Mouse (Mus musculus): ENCODE measurements around the gene Fkbp6. TPM values are rescaled to one million over a fixed set of nuclear protein-coding genes. Genes with fewer than 3 reads are reported as not detected.

Fkbp6 gene
- total RNA-seq, 2 experiments from 2014 or later: not detected

DNA sequence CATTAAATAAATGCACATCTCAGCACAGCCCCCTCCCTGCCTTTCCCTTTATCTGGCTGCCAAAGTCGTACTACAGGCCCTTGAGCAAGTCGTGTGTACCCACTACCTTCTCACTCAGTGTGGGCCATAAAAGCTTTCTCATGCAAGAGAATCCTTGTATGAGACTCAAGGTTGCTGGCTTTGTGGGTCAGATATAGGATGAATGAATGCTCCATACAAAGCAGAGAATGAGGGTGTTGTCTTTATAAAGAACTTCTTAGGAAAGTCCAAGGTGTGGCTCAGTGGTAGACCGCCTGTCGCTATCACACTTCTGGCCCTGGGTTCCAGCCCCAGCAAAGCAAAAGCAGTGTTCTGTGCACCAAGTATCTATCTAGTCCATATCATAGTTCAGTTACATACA lies 103.3 kb downstream of the Fkbp6 start:
- DNase-seq: no peak
- intact Hi-C loops (cut with DNase I): no loop called here

DNA sequence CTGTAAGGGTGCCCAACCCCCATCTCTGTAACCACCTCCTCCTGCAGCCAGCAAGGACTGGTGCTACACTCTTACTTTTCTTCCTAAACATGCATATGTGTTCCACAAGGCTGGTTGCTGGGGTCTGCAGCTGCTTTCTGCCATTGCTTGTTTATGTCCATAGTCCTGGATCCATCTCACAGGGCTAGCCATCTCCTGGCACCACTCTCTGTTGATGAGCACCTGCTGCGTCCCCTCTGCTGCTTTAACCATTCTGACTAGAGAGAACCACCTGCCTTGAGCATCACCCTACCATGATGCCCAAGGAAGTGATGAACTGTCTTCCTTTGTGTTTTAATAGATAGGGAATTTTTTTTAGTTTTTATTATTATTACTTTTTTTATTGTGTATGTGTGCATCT lies 106.7 kb downstream of the Fkbp6 start:
- DNase-seq: no peak
- intact Hi-C loops (cut with DNase I): no loop called here

DNA sequence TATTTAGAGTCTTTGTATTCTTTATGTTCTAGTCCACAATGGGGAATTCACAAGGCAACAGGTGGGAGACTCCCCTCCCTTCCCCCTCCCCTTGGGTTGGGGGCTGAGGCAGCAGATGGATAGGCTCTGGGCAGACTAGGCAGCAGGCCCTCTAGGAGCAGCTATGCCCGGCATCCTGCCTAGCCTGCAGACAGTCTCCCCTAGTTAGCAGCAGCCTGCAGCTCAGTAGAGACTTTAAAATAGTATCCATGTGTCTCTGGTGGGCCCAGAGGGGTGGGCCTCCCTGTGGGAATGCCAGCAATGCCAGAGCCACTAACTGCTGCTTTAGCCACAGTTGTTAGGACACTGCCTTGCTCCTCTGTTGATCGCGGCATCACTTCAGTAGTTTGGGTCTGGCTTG lies 107.2 kb downstream of the Fkbp6 start:
- no peak for DNase-seq
- intact Hi-C loops (cut with DNase I): no loop called here

DNA sequence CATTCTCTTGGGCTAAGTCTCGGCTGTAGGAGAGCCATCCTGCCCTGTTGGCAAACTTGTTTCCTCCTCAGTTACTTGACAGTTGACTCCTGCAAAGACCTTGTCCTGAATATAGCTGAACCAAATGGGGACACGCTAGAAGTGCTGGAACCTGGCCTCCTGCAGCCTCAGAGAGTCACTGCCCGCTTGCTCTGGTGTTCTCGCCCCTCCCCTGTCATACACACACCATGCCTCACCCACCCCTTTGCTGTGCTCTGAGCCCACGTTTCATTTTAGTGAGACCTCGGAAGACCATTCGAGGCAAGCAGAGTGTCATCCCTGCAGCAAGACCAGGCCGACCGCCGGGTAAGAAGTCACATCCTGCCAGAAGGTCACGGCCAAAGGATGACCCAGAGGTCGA lies 107.7 kb downstream of the Fkbp6 start:
- DNase-seq: no peak
- intact Hi-C loops (cut with DNase I): no loop called here

Small RNA genes within 50 kb of the gene (microRNA-seq; reads per million reads assigned to microRNA genes)
- 0 reads per million in 2 experiments for gene Mir7033

Other genes with a start within 250 kb of the Fkbp6 start
- 1 to 10 TPM; 9.7 to 9.8 TPM for gene Tbl2, start 200.4 kb downstream of the Fkbp6 start, total RNA-seq (2021)
- gene Bcl7b, start 181.8 kb downstream of the Fkbp6 start, total RNA-seq (2021): 10 to 100 TPM; 23.6 to 26.9 TPM
- 10 to 100 TPM; 26.1 to 26.3 TPM for gene Baz1b, start 162.8 kb downstream of the Fkbp6 start, total RNA-seq (2021)
- gene Fzd9, start 98.8 kb downstream of the Fkbp6 start, total RNA-seq (2021): 10 to 100 TPM; 19.1 to 27.1 TPM
- not detected for gene Trim50, start 3.3 kb upstream of the Fkbp6 start, total RNA-seq (2021)
- gene Nsun5, start 19.9 kb upstream of the Fkbp6 start, total RNA-seq (2021): 1 to 10 TPM; 7.5 to 9.2 TPM
- 1 to 10 TPM; 7.5 to 9.3 TPM for gene Pom121, start 44.5 kb upstream of the Fkbp6 start, total RNA-seq (2021)
- 10 to 100 TPM; 23.5 to 25.4 TPM for gene Hip1, start 195.1 kb upstream of the Fkbp6 start, total RNA-seq (2021)
- gene Ccl26, start 213.5 kb upstream of the Fkbp6 start, total RNA-seq (2021): not detected
- gene Ccl24, start 223.0 kb upstream of the Fkbp6 start, total RNA-seq (2021): 1 to 10 TPM in 1 of 2 experiments, under 1 TPM in 1; 0.44 to 1.5 TPM

Measured in gastrocnemius, postnatal 36 days (tissue).